Mouse (Mus musculus): Measurements from ENCODE around the gene Ndufaf2.

DNA sequence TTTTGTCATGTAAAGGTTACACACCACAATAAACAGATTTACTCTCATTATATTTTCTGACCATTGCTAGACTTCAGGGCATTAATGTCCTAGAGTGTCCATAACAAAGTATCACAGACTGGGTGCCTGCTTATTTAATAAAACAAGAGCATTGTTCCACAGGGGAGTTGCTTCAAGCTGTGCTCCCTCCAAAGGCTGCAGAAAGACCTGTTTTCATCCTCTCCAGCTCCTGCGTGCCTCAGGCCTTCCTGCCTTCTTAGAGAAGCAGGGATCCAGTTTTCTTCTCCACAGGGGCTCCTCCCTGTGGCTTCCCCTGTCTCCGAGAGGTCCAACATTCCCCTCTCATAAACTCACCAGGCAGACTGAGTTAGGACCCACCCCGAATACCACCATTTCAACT lies 202.2 kb downstream of the Ndufaf2 start:
- TF ChIP-seq FLI1 (IDR thresholded peaks at IDR 0.05; ENCODE audit: low read length) (no peak), GATA1 (IDR thresholded peaks at IDR 0.05; ENCODE audit: borderline replicate concordance, low read length) (no peak)
